Mouse (Mus musculus) c-Kit-negative CD71-positive TER-119-positive erythroid progenitor cells, embryonic 14.5 days (primary cell): ENCODE measurements around the gene Hsd17b12.

Source experiments
- DNase-seq: peaks from one replicate; pipeline ENCODE4 v3.0.0-alpha.2; 2013; ENCODE audit warnings: low read depth, low spot score

The Hsd17b12 gene

DNA sequence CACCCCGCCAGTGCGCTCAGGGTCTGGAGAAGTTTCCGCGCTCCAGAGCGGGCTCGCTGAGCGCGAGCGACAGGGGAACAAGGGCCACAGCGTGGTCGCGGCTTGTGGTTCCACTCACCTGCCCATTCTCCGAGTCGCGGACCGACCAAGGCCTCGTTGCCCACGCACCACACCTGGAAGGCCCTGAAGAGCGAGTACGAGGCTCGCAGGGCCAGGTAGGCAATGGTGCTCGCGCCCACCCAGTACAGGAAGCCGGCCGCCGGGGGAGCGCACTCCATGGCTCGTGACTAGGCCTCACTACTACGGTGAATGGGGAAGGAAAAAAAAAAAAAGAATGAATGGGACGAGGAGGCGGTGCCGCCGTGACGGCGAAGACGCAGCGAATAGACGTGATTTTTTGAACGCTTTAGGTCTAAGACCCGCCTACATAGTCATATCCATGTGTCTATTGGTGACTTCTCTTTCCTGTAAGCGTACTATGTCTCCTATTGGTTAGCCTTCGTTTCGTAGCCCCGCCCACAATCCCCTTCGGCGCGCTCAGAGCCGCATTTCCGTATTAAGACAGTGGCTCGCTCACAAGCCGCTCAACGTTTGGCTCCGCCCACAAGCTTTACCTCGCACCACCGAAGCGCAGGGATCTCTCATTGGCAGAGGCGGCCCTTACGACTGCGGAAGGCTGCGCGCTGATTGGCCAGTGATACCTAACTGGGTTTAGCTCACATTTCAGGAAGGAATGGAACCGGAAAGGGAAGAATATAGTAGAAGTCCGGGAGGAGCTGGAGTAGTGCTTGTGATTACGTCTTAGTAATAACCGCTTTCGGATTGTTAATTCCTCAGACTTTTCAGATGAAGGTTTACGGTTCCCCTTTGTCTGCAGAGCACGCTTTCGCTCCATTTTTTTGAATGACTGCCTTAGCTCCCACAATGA, at the start of gene Hsd17b12:
Gene Hsd17b12, minus strand, starts transcription at position 373 of the 928 bp plus-strand sequence.
- peak; percentile 100 for DNase-seq

DNA sequence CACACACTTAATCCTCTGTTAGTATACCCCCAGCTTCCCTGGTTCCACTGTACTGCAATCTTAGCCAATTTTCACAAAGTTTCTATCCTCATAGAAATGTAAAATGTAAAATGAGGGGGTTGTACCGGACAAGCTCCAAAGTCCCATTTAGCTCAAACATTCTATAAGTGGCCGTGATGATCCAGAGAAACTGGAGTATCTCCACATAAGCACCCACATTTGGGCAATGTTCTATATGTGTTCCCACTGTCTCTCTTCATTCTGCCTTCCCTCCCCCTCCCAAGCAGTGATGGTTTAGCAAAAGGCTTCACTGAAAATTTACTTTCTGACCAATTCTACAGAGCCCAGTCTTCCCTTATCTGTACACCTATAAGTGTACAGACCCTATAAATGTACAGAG, 27.1 kb upstream of the Hsd17b12 start:
- DNase-seq: no peak

DNA sequence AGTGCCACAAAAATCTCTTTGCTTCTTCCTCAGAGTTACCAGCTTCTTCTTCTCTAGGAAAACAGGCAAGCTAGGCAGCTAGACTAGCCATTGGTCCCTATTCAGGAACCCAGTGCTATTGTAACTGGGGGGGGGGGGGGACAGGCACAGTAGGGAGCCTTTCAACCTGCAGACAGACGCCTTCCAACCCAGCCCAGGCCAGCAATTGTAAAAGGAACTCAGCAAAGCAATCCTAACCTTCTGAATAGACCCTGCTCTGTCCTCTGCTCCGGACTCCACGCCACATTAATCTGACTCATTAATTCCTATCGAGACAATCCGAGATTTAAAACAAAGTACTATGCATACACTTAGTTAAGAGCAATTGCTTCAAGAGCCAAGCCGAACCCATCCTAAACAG, 26.4 kb upstream of the Hsd17b12 start:
- no peak for DNase-seq

DNA sequence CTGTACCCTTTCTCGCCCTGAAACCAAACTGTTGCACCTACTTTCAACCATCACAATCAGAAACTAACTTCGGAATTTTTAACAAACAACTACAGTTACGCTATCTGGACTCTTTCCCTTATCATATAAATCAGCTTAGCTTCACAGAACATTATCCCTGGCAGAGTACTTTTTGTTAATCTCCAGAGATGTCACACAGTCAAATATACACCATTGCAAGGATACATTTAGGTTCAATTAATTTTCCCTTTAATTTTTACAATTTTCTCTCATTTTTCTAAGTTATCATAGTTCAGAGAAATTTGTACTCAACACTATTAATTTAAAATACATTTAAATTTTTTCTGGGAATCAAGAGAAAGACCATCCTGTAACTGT, 21.3 kb upstream of the Hsd17b12 start:
- no peak for DNase-seq

DNA sequence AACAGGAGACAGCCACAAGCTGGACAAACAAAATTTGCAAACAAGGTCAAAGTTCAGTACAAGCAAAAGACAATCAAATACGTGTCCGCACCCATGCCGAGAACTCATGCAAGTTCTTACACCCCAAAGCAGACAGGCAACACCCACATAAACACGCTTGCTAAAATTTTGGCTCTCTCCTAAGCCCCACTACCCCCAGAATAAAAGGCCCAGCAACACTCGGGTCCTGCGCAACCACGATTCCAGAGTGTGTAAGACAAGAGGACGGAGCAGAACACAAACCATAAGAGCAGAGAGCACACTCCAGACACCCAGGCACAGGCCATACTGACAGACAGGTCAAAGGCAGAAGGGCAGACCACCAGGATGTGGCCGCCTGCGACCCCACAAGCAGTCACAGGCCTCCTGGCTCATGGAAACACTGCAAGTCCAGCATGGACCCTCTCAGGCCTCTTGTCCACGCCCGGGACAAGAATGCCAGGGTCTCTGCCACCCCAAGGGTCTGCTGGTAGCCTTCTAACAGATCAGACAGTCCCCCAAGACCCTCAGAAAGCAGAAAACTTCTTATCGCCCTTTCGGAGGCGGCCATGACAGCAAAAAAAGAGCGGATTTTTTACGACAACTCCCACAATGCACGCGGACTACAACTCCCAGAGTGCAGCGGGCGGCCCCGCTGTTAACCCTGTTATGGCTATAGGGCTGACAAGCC, 20.7 kb upstream of the Hsd17b12 start:
- peak; percentile 71 for DNase-seq

DNA sequence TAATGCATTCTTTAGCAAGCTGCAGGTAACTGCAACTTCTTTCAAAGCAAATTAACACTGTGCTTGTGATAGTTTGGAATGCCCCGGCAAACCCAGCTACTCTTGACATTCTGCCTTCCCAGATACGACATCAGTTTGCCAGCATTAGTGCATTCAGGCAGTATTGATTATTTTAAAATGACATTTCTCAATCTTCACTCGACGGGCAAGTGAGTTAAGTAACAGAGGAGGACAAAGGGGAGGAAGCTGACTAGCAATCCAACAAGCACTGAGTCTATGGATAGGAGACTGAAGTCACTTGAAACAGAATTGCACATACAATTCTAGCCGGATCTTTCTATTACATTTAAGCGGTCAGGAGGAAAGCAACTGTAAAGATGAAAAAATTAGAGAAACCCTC, 19.5 kb upstream of the Hsd17b12 start:
- DNase-seq: no peak

DNA sequence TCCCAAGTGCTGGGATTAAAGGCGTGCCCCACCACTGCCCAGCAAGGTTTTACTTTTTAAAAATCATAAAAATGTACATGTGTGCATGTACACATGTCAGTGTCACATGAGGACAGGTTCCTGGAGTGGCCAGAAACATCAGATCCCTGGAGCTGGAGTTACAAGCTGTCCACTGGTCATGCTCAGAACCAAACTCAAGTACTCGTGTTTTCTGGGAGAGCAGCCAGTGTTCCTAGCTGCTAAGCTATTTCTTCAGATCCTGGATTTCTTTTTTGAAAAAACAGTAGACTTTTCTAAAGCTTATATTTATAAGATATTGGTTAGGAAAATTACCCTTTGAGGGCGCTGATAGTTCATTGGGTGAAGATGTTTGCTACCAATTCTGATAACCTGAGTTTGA, 18.6 kb upstream of the Hsd17b12 start:
- DNase-seq: no peak

DNA sequence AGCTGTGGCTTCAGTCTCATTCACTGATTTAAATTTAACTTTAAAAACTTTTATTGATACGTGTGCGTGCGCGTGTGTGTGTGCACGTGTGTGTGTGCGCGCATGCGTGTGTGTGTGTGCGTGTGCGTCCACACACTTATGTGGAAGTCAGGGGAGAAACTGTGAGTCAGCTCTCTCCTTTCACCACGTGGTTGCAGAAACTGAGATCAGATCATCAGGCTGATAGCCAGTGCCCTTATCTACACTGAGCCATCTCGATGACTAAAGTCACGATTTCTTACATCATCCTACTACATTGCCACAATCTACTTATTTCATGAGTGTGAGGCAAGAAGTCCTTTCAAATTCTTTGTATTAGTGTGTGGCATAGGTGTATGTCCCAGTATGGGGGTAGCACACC, 15.8 kb upstream of the Hsd17b12 start:
- no peak for DNase-seq

DNA sequence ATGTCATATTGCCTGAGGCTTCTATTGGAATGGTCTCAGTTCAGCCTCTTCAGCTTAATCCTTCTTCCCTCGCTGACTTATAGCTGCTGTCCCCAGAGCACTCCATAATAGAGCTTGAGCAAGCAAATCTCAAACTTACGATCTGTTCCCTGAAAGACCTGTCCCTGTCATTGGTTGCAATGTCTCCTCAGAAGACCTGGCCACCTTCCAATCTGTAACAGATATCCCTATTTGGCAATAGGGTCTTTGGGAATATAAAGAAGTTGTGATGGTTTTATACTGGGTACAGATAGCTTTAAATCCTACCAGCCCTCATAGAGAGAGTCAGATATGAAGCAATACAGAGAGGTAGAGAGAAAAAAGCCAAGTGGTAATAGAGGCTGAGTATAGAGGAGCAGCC, 5.4 kb upstream of the Hsd17b12 start:
- no peak for DNase-seq

DNA sequence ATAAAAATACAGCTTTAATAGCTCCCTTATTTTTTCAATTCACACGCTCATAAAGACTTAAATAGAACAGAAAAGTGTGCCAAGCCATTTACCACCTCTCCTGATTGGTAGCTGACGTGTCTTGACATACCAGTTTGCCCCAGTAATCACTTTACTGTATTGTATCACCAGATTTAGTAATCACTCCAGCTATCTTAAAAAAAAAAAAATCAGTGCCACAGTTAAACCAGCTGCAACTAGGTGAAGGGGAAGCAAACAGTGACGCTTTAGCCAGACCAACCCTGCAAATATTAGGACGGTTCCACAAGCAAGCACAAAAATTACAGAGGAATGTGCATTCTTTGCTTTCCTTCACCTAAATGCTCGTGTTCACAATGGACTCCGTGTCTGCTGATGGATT, 4.4 kb upstream of the Hsd17b12 start:
- no peak for DNase-seq

DNA sequence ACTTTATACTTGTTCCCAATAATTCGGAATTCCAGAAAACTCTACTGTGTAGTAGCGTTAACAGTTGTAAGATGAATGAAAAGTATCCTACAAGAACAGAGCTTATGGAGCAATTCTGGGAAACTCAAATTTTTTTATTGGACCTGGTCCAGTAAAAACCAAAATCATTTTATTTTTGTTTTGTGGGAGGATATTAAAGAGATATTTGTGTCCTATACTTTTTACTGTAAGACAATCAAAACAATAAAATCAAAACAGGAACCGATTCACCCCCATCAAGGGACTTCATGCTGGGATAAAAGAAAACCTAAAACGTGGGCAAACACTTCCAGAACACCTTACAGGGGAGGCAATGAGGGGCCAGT, 738 bp upstream of the Hsd17b12 start:
- no peak for DNase-seq

DNA sequence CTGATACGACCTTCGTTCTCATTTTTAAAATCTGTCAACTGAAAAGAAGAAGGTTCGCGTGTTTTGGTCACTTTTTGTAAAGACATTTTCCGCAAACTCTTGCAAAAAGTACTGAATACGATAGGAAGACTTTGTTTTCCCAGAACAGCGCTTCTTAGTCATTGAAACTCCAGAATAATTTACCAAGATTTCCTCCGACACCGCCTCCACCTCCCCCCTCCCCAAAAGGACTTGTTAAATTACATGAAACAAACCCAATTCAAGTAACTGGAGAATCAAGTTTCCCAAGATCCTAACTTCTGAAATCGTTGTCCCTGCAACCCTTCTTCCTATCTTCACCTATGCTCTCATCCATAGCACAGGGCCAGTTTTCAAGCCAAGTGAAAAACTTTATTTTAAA, 713 bp downstream of the Hsd17b12 start:
- DNase-seq: no peak

DNA sequence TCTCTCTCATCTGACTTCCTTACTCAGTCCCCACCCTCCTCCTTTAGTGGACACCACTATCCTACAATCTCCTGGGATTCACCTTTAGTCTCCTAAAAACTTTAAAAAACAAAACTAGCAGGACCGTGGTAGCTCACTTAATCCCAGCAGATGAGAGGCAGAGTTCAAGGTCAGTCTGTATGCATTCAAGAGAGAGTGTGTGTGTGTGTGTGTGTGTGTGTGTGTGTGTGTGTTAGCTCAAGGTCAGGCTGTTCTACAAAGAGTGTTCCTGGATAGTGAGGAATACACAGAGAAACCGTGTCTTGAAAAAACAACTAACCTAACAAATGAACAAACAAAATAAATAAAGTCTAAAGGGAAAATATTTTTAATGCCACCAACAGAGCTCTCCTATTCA, 12.6 kb downstream of the Hsd17b12 start:
- DNase-seq: no peak

DNA sequence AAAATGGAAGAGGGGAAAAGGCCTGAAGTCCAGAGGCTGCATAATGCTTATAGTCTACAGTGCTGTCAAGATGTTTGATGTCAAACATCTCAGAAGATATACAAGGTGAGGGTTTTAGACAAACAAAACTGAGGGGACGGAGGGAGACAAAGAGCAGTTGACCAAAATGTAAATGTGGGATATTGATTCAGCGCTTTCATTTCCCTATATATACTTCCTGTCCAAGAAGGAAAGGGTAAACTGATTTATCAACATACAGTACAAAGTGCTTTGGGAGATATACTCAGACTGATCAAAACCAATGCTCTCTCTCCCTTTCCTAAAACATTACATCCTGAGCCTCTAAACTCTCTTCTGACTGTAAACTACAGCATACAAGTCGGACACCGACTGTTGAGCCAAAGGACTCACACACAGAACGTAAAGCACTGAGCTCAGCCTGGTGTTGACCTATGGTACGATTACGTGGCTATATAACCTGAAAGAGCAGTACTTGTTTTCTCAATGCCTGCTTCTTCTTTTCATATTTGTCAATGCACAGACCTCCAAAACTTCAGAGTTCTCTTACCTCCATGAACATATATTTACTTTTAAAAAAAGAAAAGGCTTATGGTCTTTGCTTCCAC, 13.1 kb downstream of the Hsd17b12 start:
- DNase-seq: no peak

DNA sequence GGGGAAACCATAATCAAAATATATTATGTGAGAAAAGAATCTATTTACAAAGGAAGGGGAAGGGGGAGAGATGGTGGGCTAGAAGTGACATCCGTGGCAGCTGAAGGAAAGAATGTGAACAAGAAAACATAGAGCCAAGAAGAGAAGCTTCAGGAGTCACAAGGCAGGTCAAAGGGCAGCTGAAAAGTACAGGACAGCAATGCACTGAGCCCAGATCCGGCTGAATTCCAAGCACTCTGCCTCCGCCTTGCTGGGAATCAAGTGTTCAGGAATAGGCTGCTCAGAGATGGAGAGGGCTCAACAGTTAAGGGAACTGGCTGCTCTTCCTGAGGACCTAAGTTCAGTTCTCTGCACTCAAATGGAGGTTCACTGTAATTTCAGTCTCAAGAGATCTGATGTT, 16.5 kb downstream of the Hsd17b12 start:
- DNase-seq: no peak

DNA sequence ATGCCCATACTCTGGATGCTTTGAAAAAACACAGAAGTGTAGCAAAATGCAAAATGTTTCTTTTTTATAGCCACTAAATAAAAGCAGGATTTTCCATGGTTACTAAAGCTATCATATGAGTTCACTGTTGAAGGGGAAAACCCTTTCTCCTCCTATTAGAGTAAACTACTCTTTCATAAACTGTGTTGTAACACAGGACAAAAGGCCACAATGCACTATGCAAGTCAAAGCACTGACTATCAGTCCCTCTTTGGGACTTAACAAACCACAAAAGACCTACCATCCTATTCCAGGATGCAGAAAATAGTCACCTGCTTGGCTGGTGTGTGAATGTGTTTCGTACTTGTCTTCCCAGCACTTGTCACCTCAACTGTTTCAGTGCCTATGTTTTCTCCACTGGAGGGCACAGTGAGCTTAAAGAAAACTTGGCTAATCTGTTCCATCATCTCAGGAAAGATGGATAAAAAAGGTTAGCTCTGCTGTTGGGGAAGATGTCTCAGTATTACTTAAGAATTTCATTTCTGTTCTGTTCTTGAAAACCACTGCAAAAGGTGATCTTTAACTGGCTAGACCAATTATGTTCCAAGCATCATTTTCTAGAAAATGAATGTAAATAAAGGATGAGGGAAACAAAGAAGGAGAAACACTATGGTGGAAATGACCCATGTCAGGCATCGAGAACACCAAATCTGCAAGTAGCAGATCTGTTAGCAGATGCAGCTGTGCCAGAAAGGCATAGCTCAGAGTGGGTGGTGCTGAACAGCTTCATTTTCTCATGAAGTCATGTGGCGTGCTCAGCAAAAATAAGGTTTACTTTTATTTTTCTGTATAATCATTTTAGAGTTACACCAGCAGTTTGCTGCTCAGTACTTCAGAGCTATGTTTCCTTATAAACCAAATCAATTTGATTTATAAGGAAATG, 19.0 kb downstream of the Hsd17b12 start:
- DNase-seq: no peak

DNA sequence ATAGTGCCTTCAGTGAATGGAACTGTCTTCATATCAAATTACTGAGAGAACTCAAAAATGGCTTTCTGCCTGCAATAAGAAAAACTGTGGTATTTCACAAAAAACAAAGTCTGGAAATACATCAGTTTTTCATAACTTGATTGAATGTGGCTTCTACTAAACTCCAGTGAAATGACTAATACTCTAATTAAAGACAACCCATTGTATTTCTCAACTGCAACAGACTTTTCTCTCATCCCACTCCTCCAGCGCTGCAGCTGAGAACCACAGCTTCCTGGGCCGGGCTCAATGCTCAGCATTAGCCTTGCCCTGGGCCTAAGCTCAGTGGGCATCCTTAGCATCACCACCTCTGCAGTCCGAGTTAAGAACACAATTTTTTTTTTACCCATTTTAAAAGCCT, 20.9 kb downstream of the Hsd17b12 start:
- DNase-seq: no peak

DNA sequence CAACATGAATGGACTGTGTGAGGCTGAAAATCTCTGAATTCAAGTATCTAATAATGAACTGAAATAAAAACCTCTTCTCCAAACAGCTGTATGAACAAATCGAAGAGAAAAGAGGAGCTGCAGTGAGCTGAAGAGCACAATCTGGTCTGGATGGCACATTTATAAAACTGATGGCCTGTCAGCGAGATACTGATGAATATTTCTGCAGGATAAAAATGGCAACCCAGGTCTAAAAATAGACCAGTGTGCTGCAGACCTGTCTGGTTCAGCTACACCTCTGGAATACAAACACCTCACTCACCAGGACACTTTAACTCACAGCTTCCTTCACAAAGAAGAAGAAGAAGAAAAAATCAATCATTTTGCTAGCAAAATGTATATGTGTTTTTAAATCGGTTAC, 29.3 kb downstream of the Hsd17b12 start:
- no peak for DNase-seq

DNA sequence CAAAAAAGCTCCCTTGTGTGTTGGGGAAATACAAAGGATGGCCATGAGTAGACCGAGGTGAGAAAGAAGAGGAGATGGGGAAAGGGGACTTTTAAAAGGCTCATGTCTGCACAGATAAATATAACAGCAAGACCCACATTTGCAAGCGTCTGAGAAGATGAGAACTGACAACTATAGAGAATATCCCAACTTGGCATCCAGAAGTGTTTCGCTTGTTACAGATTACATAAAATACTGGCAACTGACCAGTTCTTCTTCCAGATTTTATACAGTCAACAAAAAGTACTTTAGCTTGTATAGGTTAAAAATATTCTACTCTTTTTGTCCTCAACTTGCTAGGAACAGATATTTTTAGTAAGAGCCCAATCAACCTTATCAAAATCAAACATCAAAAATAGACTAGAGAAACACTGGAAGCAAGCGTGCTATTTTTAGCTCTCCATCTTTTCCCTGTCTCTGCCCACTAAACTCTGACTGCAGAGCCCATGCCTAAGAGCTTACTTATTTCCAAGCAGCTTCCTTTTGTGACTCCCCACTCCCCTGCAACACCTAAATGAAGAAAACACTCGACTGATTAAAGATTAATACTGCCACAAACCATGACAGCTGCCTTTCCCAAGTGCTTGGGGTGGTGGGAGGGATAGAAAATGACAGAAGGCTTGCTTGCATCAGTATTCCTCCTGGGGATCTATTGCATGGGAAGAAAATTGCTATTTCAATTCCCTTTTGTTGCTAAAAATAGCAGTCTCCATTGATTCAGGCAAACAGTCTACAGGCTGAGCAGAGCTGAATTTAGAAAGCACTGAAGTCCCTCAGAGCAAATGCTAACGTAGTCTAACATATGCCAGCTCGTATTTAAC, 35.4 kb downstream of the Hsd17b12 start:
- no peak for DNase-seq

DNA sequence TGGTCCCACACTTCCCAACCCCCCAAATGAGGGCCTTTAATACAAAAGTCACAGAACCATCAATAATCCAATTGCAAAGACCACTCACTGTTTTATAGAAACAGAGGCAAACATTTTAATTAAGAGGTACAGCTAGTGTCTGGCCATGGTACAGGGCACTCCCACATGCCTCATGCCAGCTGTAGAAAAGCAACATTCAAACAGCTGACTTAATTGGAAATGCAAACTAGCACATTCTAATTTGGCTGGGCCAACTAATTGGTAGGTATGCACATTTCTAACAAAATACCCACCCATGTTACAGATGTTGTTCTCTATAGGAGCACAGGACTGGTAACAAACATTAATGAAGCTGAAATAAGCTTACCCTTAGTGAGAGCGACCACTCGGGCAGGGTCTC, 54.0 kb downstream of the Hsd17b12 start:
- no peak for DNase-seq

DNA sequence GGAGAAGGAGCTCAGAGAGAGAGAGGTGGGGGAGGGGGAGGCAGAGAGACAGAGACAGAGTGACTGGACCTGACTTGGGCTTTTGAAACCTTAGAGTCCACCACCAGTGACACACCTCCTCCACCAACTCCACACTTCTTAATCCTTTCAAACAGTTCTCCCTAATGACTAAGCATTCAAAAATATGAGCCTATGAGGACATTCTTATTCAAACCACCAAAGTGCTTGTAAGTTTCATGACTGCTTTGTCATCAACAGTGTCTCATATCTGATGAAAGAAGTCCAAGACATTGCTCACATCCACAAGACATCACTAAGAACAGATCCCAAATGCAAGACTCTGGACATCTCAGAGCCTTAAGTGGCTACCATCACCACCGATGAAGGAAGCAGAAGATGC, 67.9 kb downstream of the Hsd17b12 start:
- no peak for DNase-seq
